Mouse (Mus musculus) thymus, postnatal 10 days (tissue): Measurements from ENCODE around the gene Bcl11b.

Experiments
- DNase-seq, 2 experiments: peaks; one replicate each; pipeline ENCODE4 v3.0.0; 2021; ENCODE audit warnings: low spot score in 2 of 2

Bcl11b gene

DNA sequence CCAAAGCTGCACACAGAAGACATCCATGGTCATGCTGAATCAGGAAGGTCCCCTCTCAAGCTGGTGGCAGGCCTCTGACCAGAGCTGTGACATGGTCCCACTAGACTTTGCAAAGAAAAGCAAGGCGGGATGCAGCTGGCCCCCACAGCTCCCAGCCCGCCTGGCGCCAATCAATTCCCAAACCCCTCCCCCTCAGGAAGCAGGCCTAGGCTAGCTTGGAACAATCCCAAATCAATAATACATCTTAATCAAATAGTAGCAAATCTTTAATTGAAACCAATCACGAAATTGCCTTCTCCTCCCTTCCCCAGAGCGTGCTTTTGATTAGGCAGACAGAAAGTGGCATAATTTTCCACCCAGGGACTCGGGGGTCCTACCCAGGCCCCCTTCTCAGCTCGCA lies 113.1 kb downstream of the Bcl11b start:
- no peak for DNase-seq

DNA sequence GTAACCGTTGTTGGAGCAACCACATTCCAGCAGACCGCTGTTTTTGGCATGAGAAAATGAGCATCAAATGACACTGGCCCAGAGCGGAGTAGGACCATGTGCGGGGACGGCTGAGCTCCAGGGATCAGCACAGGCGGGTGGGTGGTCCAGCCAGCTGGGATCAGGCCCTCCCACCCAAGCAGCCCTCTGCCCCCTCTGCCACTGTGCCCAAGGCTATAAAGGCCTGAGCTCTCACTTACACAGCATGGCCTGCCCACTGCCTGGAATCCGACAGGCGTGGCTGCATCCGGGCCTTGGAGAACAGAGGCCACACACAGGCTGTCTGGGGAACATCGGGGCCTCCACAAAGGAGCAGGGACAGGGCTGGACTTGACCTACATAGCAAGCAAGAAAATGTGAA lies 113.6 kb downstream of the Bcl11b start:
- no peak for DNase-seq

DNA sequence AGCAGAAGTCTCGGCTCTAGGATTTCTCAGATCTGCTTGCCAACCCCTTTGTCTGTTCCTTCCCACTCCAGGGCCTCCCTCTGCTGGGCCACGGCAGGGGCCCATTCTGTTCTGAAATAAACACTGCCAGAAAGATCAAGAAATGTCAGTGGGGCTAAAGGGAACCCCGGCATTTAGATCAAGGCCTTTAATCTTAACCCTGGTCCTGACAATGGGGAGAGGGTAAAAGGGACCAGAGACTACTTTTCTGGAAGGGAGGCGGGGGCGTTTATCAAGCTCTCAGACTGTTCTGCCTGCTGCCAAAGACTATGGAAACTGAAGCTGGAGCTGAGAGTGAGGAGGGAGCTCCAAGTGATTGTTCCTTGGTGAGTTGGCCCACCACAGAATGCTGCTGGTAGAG lies 114.8 kb downstream of the Bcl11b start:
- DNase-seq = no peak

DNA sequence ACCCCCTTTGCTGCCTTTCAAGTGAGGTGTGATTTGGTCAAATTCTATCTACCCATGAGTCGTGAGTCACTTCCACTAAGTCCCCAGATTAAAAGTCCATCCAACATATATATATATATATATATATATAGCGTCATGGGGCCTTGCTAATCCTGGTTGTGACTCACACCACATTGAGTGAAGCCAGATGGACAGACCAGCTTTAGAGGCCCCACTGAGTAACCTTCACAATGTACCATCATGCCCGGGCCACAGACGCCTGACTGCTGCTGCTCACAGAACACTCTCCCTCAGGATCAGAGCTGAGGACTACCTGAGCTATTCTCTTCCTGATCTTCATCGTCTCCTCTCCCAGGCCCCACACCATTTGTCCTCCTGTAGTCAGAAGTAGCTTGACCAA lies 115.4 kb downstream of the Bcl11b start:
- DNase-seq = no peak

DNA sequence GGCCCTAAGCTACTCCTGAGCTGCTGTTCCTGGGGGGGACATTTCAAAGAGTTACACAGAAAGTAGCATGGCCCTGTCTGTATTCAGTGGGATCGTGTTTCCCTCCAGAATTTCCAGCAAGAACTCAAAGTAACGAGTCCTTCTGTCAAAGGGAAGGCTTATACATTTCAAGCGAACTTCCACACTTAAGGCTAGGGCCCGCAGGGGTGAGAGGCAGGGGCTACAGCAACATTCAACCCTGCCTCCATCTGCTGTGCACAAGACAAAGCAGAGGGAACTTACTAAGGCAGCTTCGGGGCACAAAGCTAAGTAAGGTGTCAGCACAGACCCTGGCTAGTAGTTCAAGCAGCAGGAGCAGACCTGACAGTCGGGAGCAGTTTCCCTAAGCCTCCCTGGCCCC lies 115.8 kb downstream of the Bcl11b start:
- DNase-seq = no peak

DNA sequence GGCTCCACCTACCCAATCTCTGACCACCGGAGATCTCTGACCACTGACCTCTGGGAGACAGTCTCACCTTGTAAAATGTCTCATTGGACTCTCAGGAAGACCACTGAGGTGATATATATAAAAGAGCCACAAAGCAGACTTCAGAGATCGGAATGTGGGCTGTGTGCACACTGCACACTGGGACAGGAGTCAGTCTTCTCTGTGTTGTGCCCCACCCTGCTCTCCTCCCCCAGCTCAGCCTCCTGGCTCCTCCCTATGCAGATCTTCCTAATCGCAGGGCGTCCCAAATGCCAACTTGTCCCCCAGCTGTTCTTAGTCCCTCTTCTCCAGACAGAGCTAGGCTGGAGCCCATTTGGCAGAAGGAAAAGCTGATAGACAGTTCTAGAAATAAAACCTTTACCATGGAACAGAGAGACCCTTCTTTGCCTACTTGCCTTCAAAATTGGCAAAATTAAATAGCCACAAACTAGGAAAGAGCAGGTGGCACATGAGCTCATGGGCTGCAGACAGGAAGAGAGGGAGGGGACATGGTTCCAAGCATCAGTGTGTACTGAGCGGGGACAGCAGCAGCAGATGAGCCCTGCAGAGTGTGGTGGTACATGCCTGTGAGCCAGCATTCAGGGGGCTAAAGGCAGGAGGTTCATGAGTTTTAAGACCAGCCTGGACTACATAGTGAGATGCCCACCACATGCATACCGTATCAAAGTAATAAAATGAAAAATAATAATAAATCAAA lies 118.9 kb downstream of the Bcl11b start:
- DNase-seq = peak in 1 of 2 experiments; percentile 43

DNA sequence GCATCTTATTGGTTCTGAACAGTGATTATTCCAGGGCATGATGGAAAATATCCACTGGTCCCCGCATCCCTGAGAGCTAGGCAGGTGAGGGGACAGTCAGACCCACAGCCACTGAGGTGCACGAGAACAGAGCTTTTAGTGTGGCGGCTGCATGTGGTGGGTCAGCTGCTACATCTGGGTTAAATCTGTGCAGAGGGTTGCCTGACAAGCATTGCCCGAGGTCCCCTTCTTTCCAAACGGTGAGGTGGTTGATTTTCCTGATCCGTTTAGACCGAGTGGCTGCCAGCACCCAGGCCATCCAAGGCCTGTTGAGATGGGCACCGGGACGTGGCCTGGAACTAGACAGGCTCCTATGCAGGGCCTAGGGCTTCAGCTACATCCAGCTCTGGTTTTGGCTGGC lies 121.7 kb downstream of the Bcl11b start:
- DNase-seq = no peak

DNA sequence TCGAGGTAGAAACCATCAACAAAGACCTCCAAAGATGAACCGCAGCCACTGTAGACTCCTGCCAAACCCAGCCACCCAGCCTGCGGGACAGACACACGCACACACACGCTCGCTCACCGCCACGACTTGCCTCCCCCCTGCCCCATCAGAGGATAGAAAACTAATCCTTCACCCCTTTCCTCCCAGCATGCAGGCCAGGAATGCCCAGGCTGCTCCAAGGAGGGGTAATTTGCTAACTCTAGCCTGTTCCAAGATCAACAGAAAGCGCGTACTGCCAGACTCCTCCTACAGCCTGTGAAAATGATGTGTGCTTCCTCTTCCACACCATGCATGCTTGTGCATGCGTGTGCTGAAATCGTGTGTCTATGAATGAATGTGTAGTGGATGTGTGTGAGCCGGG lies 122.7 kb downstream of the Bcl11b start:
- DNase-seq = no peak

DNA sequence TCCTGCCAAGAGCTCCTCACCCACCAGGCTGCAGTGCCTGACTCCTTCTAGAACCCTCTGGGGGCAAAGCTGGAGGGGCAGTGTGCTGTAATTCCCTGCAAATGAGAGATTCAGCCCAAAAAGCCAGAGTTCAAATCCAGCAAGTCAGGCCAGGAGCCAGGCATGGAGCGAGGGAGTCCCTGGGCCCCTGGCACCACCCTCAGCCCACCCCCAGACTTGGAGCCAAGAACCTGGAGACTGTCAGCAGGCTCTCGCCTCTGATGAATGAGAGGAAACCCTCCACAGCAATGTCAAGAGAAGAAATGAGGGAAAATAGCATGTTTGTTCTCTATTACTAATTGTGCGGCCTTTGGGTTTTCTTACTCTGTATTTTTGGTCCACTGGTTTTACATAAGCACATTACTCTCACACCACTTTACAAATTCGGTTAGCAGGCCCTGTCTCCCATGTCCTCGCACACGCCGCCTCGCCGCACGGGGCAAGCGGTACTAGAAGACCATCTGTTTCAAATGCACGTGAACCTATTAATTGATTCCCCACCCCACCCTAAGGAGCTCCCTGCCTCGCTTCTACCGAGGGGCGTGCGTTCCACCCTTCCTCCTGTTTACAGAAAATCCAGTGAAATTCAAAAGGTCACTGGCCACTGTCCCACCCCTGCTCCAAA lies 124.2 kb downstream of the Bcl11b start:
- DNase-seq = no peak

DNA sequence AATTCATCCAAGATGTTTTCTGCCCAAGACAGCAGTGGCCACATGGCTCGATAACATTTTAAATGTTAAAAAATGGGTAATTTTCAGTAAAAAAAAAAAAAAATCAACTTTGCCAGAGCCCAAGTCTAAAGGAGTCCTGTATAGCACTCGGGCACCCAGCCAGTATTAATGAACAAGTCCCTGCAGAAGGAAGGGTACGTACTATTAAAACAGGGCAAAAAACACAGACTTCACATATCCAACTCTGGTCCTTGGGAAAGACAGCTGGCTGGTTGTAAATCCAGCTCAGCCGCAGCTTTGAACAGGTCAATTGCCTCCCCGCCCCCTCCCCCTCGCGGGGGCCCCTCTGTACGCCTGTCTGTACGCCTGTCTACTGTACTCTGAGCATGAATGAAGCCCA lies 127.2 kb downstream of the Bcl11b start:
- no peak for DNase-seq

DNA sequence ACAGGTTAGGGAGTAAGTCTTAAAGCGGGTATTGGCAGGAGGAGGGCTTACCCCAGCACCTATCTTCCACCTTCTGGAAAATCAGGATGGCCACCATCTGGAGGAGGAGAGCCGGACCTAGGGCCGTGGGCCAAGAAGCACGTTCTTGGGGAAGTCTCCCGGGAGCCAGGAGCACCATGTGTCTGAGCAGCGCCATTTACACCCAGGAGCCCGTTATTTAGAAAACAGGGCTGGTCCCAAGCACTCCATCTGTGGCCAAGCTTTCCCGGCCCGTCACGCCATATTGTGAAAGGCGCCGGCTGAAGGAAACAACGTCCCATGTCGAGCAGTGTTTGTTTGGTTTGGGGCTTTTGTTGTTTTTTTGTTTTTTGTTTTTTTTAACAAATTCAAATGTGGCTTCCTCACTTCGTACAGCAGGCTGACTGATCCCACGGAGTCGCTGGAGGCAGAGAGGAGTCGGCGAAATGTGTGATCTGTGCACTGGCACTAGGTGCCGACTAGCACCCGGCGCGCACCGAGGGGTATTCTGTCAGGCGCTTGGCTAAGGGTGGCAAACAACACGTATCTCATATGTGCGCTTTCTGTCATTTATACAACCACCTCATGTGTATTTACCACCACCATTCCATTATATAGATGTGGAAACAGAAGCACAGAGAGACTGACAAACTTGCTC lies 128.8 kb downstream of the Bcl11b start:
- no peak for DNase-seq

DNA sequence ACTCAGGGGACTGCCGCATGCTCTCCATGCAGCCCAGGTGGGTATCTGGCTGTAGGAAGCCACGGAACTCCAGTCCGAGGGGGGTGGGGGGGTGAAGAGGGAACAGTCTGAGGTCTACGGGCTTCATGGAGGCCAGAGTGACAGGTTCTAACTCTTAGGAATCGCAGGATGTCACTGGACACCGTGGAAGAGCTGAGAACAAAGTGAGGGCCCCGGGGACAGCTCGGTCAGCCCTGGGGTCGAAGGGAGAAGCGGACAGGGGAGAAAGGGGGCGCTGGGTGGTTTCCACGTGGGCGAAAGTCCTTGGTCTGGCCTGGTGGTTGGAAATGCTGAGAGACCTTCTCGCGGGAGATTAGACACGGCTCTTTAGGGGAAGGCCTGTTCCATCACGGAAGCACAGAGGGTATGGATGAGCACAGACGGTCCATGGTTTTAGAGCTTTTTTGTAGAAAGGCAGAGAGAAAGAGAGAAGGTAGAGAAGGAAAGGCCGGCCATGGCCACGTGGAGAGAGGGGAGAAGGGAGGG lies 133.8 kb downstream of the Bcl11b start:
- DNase-seq = no peak

DNA sequence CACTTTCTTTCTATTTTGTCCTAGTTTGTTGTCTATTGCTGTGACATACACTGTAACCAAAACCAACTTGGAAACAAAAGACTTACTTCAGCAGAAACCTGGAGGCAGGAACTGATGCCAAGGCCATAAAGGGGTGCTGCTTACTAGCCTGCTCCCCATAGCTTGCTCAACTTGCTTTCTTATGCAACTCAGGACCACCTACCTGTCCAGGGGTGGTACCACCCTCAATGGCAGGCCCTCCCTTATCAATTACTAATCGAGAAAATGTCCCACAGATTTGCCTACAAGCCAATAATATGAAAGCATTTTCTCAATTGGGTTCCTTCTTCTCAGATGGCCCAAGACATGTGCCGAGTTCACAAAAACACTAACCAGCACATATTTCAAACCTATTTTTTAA lies 135.1 kb downstream of the Bcl11b start:
- no peak for DNase-seq
